Mouse (Mus musculus) erythroid progenitor cell, adult 5-6 weeks (primary cell): Measurements from ENCODE around the gene Psmd9. TPM values are rescaled to one million over a fixed set of nuclear protein-coding genes. Genes with fewer than 3 reads are reported as not detected.
A peak's percentile ranks its signal among the peaks of the same experiment; 100 is the strongest.
"Not testable (repeated sequence)": the region's sequence is repeated elsewhere in the genome, so short reads cannot be mapped to it uniquely, and the experiment has no call there.

Experiments used
- ATAC-seq: replicated peaks from 2 replicates; pipeline ENCODE4 v1.8.0; 2016; ENCODE audit warnings: moderate number of reproducible peaks, mild to moderate bottlenecking, moderate TSS enrichment, inconsistent platforms; ENCODE audit not compliant: poor library complexity, low FRiP score, severe bottlenecking
- total RNA-seq, 2 experiments: library from RNA; stranded (forward) in 1 of 2; stranded (reverse) in 1 of 2; fragments of 150-400 nt in 1 of 2; fragments of 186-747, 209-891 nt in 1 of 2; gene quantifications; 2 replicates each; pipeline versions ENCODE4 v1.2.3 to v1.2.4; 2015 to 2017; ENCODE audit warnings: low replicate concordance in 2 of 2

The Psmd9 gene
- total RNA-seq, 2 experiments from 2014 or later, result 27.2 to 52.2 TPM

DNA sequence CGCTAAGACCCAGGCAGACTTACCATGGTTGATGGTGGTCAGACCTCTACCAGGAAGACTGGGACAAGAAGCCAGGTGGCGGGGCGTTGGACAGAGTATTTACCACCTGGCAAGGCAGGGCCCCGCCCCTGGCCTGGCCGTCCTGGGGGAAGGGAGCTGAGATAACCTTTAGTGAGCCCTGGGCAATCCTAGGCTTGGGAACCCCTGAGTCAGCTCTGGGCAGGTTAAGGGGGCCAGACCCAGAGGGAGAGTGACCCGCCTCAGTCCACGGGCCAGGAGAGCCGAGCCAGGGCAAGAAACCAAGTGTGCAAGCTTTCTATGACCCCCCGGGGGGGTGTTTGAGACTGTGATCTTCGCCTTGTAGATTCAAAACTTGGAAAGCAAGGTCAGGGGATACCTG is 13.4 kb downstream of the Psmd9 start, which contains the start of gene Hpd:
Gene Hpd (minus strand): TSS at position 77 of the 400 bp plus-strand sequence.
- no peak for ATAC-seq

- no peak for ATAC-seq
Measured at GRCm38 (mm10) chr5:123185966-123186365, 16.8 kb downstream of the Psmd9 start.

- no peak for ATAC-seq
Measured at GRCm38 (mm10) chr5:123187306-123187705, 18.1 kb downstream of the Psmd9 start.

GRCm38 (mm10) chr5:123190912-123191311 is 21.7 kb downstream of the Psmd9 start:
- ATAC-seq, result no peak

DNA sequence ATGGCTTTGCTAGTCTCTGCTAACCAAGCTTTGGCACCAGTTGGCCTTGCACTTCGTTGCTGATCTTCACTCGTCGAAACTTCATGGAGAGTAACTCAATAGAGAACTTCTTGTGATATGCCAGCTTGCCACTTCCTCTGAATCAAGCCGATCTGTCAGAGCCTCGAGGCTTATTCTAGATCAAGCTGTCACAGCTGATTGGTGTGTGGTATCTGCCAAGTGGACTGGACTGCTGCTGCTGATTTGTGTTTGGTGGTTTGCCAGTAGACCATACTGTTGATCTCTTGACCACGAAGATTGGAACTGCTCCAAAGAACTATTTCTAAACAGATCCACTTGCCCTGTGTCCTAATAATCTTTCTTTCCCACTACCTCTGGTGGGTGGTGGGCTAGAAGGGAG is 22.2 kb downstream of the Psmd9 start:
- peak; percentile 47 for ATAC-seq

GRCm38 (mm10) chr5:123192606-123193150 is 23.5 kb downstream of the Psmd9 start:
- no peak for ATAC-seq

- ATAC-seq, result peak; percentile 91
Measured at GRCm38 (mm10) chr5:123193436-123193835, 24.2 kb downstream of the Psmd9 start.

DNA sequence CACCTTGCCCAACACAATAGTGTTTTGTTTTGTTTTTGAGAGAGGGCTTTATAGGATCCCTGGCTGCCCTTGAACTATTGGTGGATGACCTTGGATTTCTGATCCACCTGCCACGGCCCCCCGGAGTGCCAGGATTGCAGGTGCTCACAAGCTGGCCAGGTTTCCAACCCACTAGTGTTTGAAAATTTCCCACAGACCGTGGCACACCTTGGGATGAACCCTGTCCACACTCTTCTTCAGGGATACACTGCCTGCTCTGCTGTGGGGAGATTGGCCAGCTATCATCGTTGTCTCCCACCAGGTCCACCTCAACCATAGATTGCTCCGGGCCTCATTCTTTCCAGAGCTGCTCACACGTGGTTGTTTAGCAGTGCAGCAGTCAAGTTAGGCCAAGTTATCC is 25.6 kb downstream of the Psmd9 start:
- no peak for ATAC-seq

DNA sequence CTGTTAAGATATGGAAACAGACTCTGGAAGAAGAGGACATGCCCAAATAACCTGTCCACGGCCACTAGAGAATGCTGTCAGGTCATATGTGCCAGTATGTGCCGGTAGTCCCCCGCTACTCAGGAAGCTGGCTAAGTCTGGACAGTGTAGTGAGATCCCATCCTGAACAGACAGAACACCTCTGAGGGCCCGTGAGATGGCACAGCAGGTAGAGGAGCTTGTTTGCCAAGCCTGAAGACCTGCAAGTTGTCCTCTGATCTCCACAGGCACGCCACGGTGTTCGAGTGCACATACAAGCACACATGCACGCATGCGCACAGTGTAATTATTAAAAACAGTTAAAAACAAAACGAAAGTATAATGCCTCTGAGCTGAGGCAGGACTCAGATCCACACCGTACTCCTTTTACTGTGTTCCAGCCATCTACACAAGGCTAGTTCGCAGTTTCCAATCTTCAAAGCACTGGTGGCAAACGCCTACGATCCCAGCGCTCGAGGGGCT is 26.3 kb downstream of the Psmd9 start:
- no peak for ATAC-seq

DNA sequence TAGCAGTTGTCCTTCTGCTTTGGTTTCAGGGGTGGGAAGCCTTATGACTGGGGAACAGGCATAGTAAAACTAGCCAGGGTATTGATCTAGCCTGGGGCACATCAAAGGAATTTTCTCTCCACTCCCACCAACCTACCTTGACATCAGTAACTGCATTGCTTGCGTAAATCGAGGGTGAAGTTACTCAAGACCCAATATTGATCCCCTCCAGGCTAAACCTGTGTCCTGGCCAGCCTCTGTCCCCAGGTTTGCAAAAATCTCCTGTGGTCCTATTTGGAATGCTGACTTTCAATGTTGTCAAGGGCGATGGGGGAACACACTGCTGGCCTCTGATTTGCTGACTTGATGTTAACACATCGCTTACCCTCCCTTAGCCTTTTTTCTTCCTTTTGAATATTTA is 27.5 kb downstream of the Psmd9 start:
- ATAC-seq, result no peak

DNA sequence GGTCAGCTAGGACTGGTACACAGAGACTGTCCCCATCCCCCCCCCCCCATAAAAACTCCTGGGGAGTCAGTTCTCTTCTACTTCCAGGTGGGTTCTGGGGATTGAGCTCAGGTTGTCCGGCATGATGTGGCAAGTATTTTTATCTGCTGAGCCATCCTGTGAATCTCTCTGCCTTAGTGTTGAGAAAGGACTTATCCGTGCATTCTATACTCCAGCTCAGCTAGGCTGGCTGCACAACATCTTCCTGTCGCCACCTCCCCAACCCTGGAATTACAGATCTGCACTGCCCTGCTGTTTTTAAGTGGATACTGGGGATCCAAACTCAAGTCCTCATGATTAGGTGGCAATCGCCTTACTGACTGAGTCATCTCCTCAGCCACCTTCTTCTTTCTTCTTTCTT is 29.3 kb downstream of the Psmd9 start:
- ATAC-seq, result no peak

GRCm38 (mm10) chr5:123200816-123201522 is 31.8 kb downstream of the Psmd9 start:
- peak; percentile 73 for ATAC-seq

GRCm38 (mm10) chr5:123201523-123201892 is 32.3 kb downstream of the Psmd9 start:
- ATAC-seq, result peak; percentile 28; the same call in 1 of the 2 replicates

DNA sequence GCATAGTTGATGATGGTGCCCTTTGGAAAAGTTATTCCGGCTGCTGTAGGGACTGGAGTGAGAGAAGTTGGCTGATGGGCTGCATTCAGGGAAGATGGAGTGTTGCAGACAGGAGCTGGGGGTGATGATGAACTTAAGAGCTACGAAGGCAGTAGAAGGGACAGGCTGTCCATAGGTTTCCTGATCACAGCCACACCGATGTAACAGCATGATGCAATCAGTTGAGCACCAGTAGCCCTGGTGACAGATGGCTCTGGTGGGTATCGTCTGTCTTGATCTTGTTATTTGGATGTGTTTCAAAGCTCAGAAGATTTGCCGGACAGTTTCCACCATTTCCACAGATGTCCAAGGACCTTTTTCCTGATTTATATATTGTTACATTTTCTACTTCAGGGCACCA is 32.8 kb downstream of the Psmd9 start:
- ATAC-seq, result peak; percentile 74

DNA sequence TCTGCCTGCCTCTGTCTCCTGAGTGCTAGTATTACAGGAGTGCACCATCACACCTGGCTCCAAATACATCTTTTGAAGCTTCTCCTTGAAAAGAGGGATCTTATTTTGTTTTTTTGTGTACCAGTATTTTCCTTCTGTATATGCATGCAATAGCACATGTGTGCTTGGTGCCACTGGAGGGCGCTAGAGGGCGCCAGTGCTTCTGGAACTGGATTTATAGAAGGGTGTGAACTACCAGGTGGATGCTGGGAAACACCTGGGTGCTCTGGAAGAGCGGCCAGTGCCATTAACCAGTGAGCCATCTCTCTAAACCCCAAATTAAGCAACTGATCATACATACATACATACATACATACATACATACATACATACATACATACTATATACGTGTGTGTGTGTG is 33.6 kb downstream of the Psmd9 start:
- ATAC-seq, result peak; percentile 51; the same call in 1 of the 2 replicates

DNA sequence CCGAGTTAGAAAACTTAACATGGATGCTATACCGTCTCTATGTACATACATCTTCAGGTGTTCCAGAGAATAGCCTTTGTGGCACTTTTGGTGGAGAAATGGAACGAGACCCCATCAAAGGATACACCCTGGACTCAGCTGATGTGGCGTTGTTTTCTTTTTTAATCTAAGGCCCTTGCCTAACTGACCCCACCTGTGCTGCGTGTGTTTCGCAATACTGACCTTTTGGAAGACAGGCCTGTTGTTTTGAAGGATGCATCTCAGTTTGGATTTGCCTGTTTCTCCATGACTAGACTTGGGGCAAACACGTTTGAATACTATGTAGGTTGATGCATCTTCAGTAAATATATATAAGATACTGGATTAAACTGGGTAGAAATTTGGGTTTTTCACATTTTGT is 34.4 kb downstream of the Psmd9 start:
- not testable (repeated sequence) for ATAC-seq

DNA sequence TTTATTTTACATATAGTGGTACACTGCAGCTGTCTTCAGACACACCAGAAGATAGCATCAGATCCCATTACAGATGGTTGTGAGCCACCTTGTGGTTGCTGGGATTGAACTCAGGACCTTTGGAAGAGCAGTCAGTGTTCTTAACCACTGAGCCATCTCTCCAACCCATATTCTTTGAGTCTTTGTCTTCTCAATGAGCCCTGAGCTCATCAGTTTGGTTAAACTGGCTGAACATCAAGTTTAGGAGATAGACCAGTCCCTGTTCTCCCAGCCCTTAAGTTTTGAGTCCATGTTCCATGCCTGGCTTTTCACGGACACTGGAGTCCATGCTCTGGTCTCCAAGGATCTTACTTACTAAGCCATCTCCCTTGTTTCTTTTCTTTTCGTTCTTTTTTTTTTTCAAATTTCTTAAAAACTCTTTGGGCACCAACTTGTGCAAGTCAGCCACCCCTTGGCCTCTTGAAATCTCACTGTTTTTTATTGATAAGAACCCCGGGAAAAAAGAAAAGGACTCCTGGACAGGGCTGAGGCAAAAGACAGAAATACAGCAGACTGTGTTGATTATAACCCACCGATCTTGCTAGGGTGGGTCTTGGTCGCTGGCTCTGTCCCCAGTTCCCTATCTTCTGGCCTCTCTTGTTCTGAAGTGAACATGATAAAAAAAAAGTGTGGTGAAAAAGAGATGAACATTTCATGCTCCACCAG is 53.3 kb downstream of the Psmd9 start:
- peak; percentile 87 for ATAC-seq

GRCm38 (mm10) chr5:123223051-123223410 is 53.8 kb downstream of the Psmd9 start:
- peak; percentile 53 for ATAC-seq

DNA sequence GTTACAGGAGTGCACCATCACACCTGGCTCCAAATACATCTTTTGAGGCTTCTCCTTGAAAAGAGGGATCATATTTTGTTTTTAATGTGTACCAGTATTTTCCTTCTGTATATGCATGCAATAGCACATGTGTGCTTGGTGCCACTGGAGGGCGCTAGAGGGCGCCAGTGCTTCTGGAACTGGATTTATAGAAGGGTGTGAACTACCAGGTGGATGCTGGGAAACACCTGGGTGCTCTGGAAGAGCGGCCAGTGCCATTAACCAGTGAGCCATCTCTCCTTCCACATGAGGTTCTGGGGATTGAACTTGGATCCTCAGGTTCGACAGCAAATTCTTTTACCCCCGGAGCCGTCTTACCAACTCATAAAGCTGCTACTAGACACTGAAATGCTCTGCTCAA is 54.6 kb downstream of the Psmd9 start:
- ATAC-seq, result peak; percentile 44; the same call in 1 of the 2 replicates

GRCm38 (mm10) chr5:123226851-123227250 is 57.6 kb downstream of the Psmd9 start:
- ATAC-seq, result no peak
